Mouse (Mus musculus) brain, embryonic 18.5 days (tissue): ENCODE data around the gene 4931406P16Rik.
"Not testable (repeated sequence)": the region's sequence is repeated elsewhere in the genome, so short reads cannot be mapped to it uniquely, and the experiment has no call there.

Experiments
- DNase-seq: peaks from one replicate; pipeline ENCODE4 v3.0.0-alpha.2; 2012; ENCODE audit warnings: low read depth, low spot score

Gene 4931406P16Rik

GRCm38 (mm10) chr7:34214644-34215043 lies 98.7 kb downstream of the 4931406P16Rik start:
- no peak for DNase-seq

- no peak for DNase-seq
Observed at GRCm38 (mm10) chr7:34213281-34213680, 100.1 kb downstream of the 4931406P16Rik start.

GRCm38 (mm10) chr7:34208027-34208745 lies 105.2 kb downstream of the 4931406P16Rik start:
- no peak for DNase-seq

- DNase-seq = no peak
Observed at GRCm38 (mm10) chr7:34206331-34206730, 107.0 kb downstream of the 4931406P16Rik start.

- DNase-seq = not testable (repeated sequence)
Observed at GRCm38 (mm10) chr7:34202147-34202546, 111.2 kb downstream of the 4931406P16Rik start.

- DNase-seq = no peak
Observed at GRCm38 (mm10) chr7:34200829-34201228, 112.5 kb downstream of the 4931406P16Rik start.

GRCm38 (mm10) chr7:34198346-34198745 lies 115.0 kb downstream of the 4931406P16Rik start:
- DNase-seq = no peak

- peak; percentile 82 for DNase-seq
Observed at GRCm38 (mm10) chr7:34196132-34197128, 116.9 kb downstream of the 4931406P16Rik start, which contains the start of gene Pdcd2l. TSS of gene Pdcd2l (minus strand) at chr7:34196661.

- DNase-seq = no peak
Observed at GRCm38 (mm10) chr7:34195632-34196031, 117.7 kb downstream of the 4931406P16Rik start.

- no peak for DNase-seq
Observed at GRCm38 (mm10) chr7:34192825-34193224, 120.5 kb downstream of the 4931406P16Rik start.

- no peak for DNase-seq
Observed at GRCm38 (mm10) chr7:34189376-34189989, 123.9 kb downstream of the 4931406P16Rik start.
